Mouse (Mus musculus) CH12.LX (cell line): ENCODE data around the gene Skint6. TPM values are rescaled to one million over a fixed set of nuclear protein-coding genes. Genes with fewer than 3 reads are reported as not detected.

Experiments used
- DNase-seq: peaks from one replicate; pipeline ENCODE4 v3.0.0-alpha.2; 2013; ENCODE audit errors: extremely low read depth
- H3K27ac ChIP-seq: 2 replicates; pipeline ENCODE4 v1.5.1; 2012; ENCODE audit warnings: low read depth, mild to moderate bottlenecking, control low read depth, moderate library complexity; ENCODE audit not compliant: insufficient read depth
- H3K27me3 ChIP-seq: replicated peaks from 2 replicates; pipeline ENCODE3; 2012; ENCODE audit warnings: inconsistent platforms
- H3K36me3 ChIP-seq, 2 experiments: replicated peaks in 1 of 2; 2 replicates each; pipeline versions ENCODE3 to v1.6.1; 2012; ENCODE audit warnings: inconsistent platforms in 1 of 2, low read length in 1 of 2, mild to moderate bottlenecking in 1 of 2, mixed read lengths in 1 of 2, moderate library complexity in 1 of 2; ENCODE audit not compliant: control insufficient read depth in 1 of 2, insufficient read depth in 1 of 2
- H3K4me1 ChIP-seq, 2 experiments: 2 replicates each; pipeline ENCODE4 v1.6.1; 2012; ENCODE audit warnings: inconsistent platforms in 1 of 2, moderate library complexity in 1 of 2; ENCODE audit not compliant: insufficient read depth in 2 of 2, control insufficient read depth in 1 of 2
- H3K4me2 ChIP-seq: 2 replicates; pipeline ENCODE4 v1.6.1; 2012; ENCODE audit warnings: low read depth, mild to moderate bottlenecking, control low read depth; ENCODE audit not compliant: poor library complexity, insufficient read depth, severe bottlenecking
- H3K4me3 ChIP-seq, 3 experiments: fragments of 150-350 bp in 1 of 3; sonication (generic) in 1 of 3; replicated peaks in 1 of 3; 2 replicates each; pipeline versions ENCODE3 to v1.5.1; 2011 to 2012; ENCODE audit warnings: low read depth in 2 of 3, low read length in 2 of 3, mild to moderate bottlenecking in 2 of 3, moderate library complexity in 2 of 3, control low read depth in 1 of 3, improper control_type of control experiment in 1 of 3, inconsistent platforms in 1 of 3, mixed read lengths in 1 of 3; ENCODE audit not compliant: poor library complexity in 1 of 3
- H3K79me2 ChIP-seq: replicated peaks from 2 replicates; pipeline ENCODE4 v1.6.1; 2012; ENCODE audit warnings: mild to moderate bottlenecking, moderate library complexity; ENCODE audit not compliant: control insufficient read depth, poor library complexity, insufficient read depth, severe bottlenecking; ENCODE audit errors: extremely low read depth
- H3K9ac ChIP-seq: 2 replicates; pipeline ENCODE4 v1.6.1; 2012; ENCODE audit warnings: low read depth, mild to moderate bottlenecking, control low read depth, moderate library complexity; ENCODE audit not compliant: insufficient read depth
- H3K9me3 ChIP-seq: replicated peaks from 2 replicates; pipeline ENCODE3; 2012; ENCODE audit warnings: low read length, inconsistent platforms, mixed read lengths
- BHLHE40 ChIP-seq: IDR thresholded peaks from 2 replicates; pipeline ENCODE4 v1.6.1; 2011; ENCODE audit warnings: mild to moderate bottlenecking, low read depth, low read length, improper control_type of control experiment
- CHD1 ChIP-seq: IDR thresholded peaks from 2 replicates; pipeline ENCODE4 v1.6.1; 2012; ENCODE audit warnings: low read depth, low read length, improper control_type of control experiment, inconsistent platforms
- CHD2 ChIP-seq: IDR thresholded peaks from 2 replicates; pipeline ENCODE4 v1.6.1; 2011; ENCODE audit warnings: low read length, improper control_type of control experiment
- E2F4 ChIP-seq: IDR thresholded peaks from 2 replicates; pipeline ENCODE4 v1.6.1; 2011; ENCODE audit warnings: low read depth, low read length, improper control_type of control experiment; ENCODE audit not compliant: insufficient replicate concordance
- ELF1 ChIP-seq: IDR thresholded peaks from 2 replicates; pipeline ENCODE4 v1.6.1; 2014; ENCODE audit warnings: low read depth, mild to moderate bottlenecking, inconsistent platforms, low read length, improper control_type of control experiment
- EP300 ChIP-seq: IDR thresholded peaks from 2 replicates; pipeline ENCODE4 v1.6.1; 2011; ENCODE audit warnings: low read length, improper control_type of control experiment
- ETS1 ChIP-seq: conservative IDR thresholded peaks from 2 replicates; pipeline ENCODE4 v1.6.1; 2012; ENCODE audit warnings: low read depth, mild to moderate bottlenecking, inconsistent platforms, low read length, improper control_type of control experiment, moderate library complexity
- GABPA ChIP-seq: IDR thresholded peaks from 2 replicates; pipeline ENCODE4 v1.6.1; 2012; ENCODE audit warnings: low read depth, low read length, improper control_type of control experiment, inconsistent platforms; ENCODE audit not compliant: insufficient replicate concordance
- HCFC1 ChIP-seq: IDR thresholded peaks from 2 replicates; pipeline ENCODE4 v1.6.1; 2012; ENCODE audit warnings: low read depth, mild to moderate bottlenecking, inconsistent platforms, low read length, improper control_type of control experiment
- IRF4 ChIP-seq: IDR thresholded peaks from 2 replicates; pipeline ENCODE4 v1.6.1; 2014; ENCODE audit warnings: low read depth, mild to moderate bottlenecking, inconsistent platforms, low read length, improper control_type of control experiment
- JUND ChIP-seq: conservative IDR thresholded peaks from 2 replicates; pipeline ENCODE4 v1.6.1; 2011; ENCODE audit warnings: low read depth, low read length, improper control_type of control experiment
- MEF2A ChIP-seq: IDR thresholded peaks from 2 replicates; pipeline ENCODE4 v1.6.1; 2014; ENCODE audit warnings: low read depth, mild to moderate bottlenecking, inconsistent platforms, low read length, improper control_type of control experiment, borderline replicate concordance
- NELFE ChIP-seq: IDR thresholded peaks from 2 replicates; pipeline ENCODE4 v1.6.1; 2011; ENCODE audit warnings: low read depth, low read length, improper control_type of control experiment
- POLR2A ChIP-seq: IDR thresholded peaks from 2 replicates; pipeline ENCODE4 v1.6.1; 2011; ENCODE audit warnings: low read depth, mild to moderate bottlenecking, improper control_type of control experiment, low read length
- RAD21 ChIP-seq: IDR thresholded peaks from 2 replicates; pipeline ENCODE4 v1.6.1; 2011; ENCODE audit warnings: low read depth, mild to moderate bottlenecking, low read length, improper control_type of control experiment, moderate library complexity
- RCOR1 ChIP-seq: conservative IDR thresholded peaks from 2 replicates; pipeline ENCODE4 v1.6.1; 2012; ENCODE audit warnings: low read depth, mild to moderate bottlenecking, inconsistent platforms, low read length, improper control_type of control experiment
- SMC3 ChIP-seq: IDR thresholded peaks from 2 replicates; pipeline ENCODE4 v1.6.1; 2011; ENCODE audit warnings: low read depth, low read length, improper control_type of control experiment
- TBP ChIP-seq: conservative IDR thresholded peaks from 2 replicates; pipeline ENCODE4 v1.6.1; 2011; ENCODE audit warnings: low read depth, low read length, improper control_type of control experiment
- TCF12 ChIP-seq: IDR thresholded peaks from 2 replicates; pipeline ENCODE4 v1.6.1; 2014; ENCODE audit warnings: low read depth, mild to moderate bottlenecking, inconsistent platforms, low read length, improper control_type of control experiment
- UBTF ChIP-seq: IDR thresholded peaks from 2 replicates; pipeline ENCODE4 v1.6.1; 2012; ENCODE audit warnings: low read depth, mild to moderate bottlenecking, inconsistent platforms, low read length, improper control_type of control experiment, moderate library complexity
- USF2 ChIP-seq: conservative IDR thresholded peaks from 2 replicates; pipeline ENCODE4 v1.6.1; 2011; ENCODE audit warnings: low read depth, low read length, improper control_type of control experiment
- ZC3H11A ChIP-seq: IDR thresholded peaks from 2 replicates; pipeline ENCODE4 v1.6.1; 2012; ENCODE audit warnings: low read depth, mild to moderate bottlenecking, inconsistent platforms, low read length, improper control_type of control experiment
- dilution Hi-C: fragments of 300-500 bp; cut with MboI; formaldehyde crosslinking; loops from 2 replicates; pipeline ENCODE4 v1.14.3; 2020; ENCODE audit warnings: low sequenced_read_pairs; ENCODE audit not compliant: extremely low pct_unique_long_range_greater_than_20kb, extremely low pct_ligation_motif_present
- in situ Hi-C: fragments of 300-500 bp; cut with MboI; formaldehyde crosslinking; loops from 3 replicates; pipeline ENCODE4 v1.14.3; 2019; ENCODE audit warnings: low sequenced_read_pairs, low pct_ligation_motif_present, low pct_unique_long_range_greater_than_20kb, mixed read lengths
- polyA plus RNA-seq: library from polyadenylated mRNA; unstranded; fragments of >175 nt; gene quantifications from 2 replicates; pipeline ENCODE4 v1.2.1, GENCODE M21; 2012; ENCODE audit warnings: low read depth; ENCODE audit not compliant: insufficient read length
- total RNA-seq, 2 experiments: library from RNA; depleted of rRNA; stranded (reverse); fragments of 300-350 nt in 1 of 2; fragments of >200 nt in 1 of 2; gene quantifications; 2 replicates each; pipeline ENCODE4 v1.2.3; 2012 to 2014

The Skint6 gene
- total and polyA plus RNA-seq, 3 experiments, result not detected

GRCm38 (mm10) chr4:113301773-113302473 lies 15.2 kb upstream of the Skint6 start:
- in situ Hi-C loops, result no loop called here
- Histone ChIP-seq H3K27me3 (no peaks in the 10 kb centered on the region), H3K4me1 (no peaks in the 10 kb centered on the region), H3K36me3 (no peaks in the 10 kb centered on the region)
- DNase-seq, result no peak
- dilution Hi-C loops, result no loop called here
- TF ChIP-seq ZC3H11A, result no peak
- TF ChIP-seq IRF4, result no peak
- no peak for TF ChIP-seq TCF12
- TF ChIP-seq UBTF, result no peak
- no peak for TF ChIP-seq JUND
- TF ChIP-seq CHD2, result no peak
- no peak for TF ChIP-seq POLR2A
- TF ChIP-seq NELFE, result no peak
- TF ChIP-seq USF2, result no peak
- no peak for TF ChIP-seq TBP
- no peak for TF ChIP-seq HCFC1
- TF ChIP-seq CHD1, result no peak
- TF ChIP-seq ELF1, result no peak
- no peak for TF ChIP-seq MEF2A
- TF ChIP-seq E2F4, result no peak
- TF ChIP-seq RAD21, result no peak
- TF ChIP-seq, all 38 proteins: peak for 0
- H3K4me3 ChIP-seq, result no peak overlapping the region
- H3K79me2 ChIP-seq, result no peaks in the 10 kb centered on the region
- H3K9ac ChIP-seq, result no peak overlapping the region
- H3K27ac ChIP-seq, result no peak overlapping the region
- peaks cover 8% of the 10 kb centered on the region for H3K9me3 ChIP-seq
- no peak overlapping the region for H3K4me2 ChIP-seq

DNA sequence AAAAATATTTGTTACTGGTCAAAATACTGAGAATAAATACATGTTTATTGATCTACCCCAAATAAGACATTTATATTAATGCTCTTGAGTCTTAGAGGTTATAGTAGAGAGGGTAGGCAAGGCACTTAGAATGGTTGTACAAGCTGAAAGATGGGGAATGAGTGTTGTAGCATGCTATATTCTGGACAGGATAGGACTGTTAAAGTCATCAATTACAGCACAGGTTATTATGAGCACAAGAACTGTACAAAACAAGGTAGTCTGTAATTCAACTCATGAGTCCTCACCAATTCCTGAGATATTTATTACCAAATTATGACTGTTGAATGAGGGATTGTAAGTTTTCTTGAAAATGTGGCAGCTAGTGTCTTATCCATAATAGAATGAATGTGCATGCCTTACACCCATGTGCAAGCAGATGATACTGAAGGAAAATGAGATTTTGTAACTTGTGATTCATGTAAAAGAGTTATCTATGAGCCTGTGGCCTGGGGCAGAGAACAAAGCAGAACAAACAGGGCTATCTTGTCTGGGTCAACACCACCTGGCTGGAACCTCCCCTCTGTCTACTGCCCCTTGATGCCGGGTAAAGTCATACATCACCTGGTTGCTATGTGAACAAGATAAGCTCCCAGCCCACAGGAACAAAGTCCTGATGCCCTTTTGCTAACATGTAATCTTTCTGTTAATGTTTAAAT lies 23.3 kb downstream of the Skint6 start:
- H3K79me2 ChIP-seq, result no peaks in the 10 kb centered on the region
- TF ChIP-seq RAD21 (no peak), BHLHE40 (no peak), RCOR1 (no peak), ETS1 (no peak), SMC3 (no peak), UBTF (no peak), CHD1 (no peak), EP300 (no peak), GABPA (no peak)
- TF ChIP-seq, all 38 proteins: peak for 0
- Histone ChIP-seq H3K9me3 (peaks cover 22% of the 10 kb centered on the region), H3K4me1 (no peaks in the 10 kb centered on the region), H3K27ac (no peak overlapping the region), H3K27me3 (no peaks in the 10 kb centered on the region), H3K9ac (no peak overlapping the region), H3K4me2 (no peak overlapping the region), H3K36me3 (no peaks in the 10 kb centered on the region), H3K4me3 (no peak overlapping the region)
- in situ Hi-C loops, result no loop called here
- dilution Hi-C loops, result no loop called here
- no peak for DNase-seq
